Mouse (Mus musculus): Measurements from ENCODE around the gene Shisa9.

- TF ChIP-seq POLR2A (IDR thresholded peaks at IDR 0.05; ENCODE audit: low read depth, low read length) (no peak), CTCF (IDR thresholded peaks at IDR 0.05; ENCODE audit: extremely low read depth, insufficient read depth, insufficient read length, insufficient replicate concordance) (no peak)
Measured at GRCm38 (mm10) chr16:12035626-12036025, 51.7 kb downstream of the Shisa9 start.

Measured in spleen, adult 2 months (tissue).